Mouse (Mus musculus) heart, adult 11 months (tissue): ENCODE results near the gene Cntn6.

Experiments used
- DNase-seq: peaks from one replicate; pipeline ENCODE4 v3.0.0; 2022

The Cntn6 gene

GRCm38 (mm10) chr6:104783891-104784290 lies 291.3 kb downstream of the Cntn6 start:
- no peak for DNase-seq

- no peak for DNase-seq
Measured at GRCm38 (mm10) chr6:104787502-104787901, 294.9 kb downstream of the Cntn6 start.

DNA sequence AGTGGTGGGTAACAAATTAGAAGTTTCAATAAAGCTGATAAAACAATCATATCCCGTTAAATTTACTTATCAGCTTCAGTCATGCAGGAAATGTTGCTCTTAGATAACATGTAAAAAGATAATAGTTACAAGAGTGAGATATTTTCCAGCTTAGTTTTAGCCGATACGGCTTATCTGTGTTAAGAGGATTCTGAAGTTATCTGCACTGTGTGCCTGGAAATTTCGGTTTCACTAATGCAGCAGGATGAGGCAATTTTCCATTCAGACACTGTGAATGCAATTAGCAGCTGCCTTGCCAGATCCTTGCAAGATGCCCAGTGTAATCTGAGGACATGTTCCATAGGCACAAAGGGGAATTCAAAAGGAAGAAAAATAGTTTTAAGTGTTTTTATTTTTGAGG lies 315.9 kb downstream of the Cntn6 start:
- no peak for DNase-seq

DNA sequence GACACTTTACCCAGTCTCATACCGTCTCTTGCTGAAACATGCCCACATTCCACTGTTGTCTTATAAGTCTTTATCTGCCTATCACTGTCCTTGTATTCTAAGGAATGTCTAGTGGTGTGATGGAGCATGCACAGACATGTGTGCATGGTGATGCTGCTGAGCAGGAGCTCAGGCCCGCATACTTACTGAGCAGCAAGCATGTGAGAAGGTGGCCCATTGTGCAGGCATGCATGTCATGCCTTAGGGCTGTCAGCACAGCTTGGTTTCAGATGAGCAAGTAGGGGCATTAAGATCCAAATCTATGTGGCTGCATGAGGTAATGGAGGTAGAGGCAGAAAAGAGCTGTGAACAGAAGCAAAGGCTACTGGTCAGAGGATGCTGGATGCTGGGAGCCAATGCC lies 323.0 kb downstream of the Cntn6 start:
- no peak for DNase-seq

DNA sequence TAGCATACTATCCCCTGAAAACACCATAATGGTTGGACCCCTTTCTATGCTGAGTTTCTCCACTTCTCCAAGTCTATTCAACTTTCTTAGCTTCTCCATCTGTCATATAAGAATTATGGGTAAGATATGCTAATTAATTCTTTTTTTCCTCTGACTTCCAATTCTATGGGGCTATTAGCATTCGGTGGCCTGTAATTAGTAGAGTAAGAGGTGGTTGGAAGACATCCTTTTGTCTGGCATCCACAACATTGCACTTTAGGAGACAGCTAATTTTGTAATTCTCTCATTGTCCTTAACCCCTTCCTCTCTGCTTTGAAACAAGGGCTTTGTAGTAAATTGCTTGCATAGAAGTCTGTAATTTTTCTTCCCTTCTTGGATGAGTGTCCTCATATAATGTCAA lies 387.1 kb downstream of the Cntn6 start:
- no peak for DNase-seq

DNA sequence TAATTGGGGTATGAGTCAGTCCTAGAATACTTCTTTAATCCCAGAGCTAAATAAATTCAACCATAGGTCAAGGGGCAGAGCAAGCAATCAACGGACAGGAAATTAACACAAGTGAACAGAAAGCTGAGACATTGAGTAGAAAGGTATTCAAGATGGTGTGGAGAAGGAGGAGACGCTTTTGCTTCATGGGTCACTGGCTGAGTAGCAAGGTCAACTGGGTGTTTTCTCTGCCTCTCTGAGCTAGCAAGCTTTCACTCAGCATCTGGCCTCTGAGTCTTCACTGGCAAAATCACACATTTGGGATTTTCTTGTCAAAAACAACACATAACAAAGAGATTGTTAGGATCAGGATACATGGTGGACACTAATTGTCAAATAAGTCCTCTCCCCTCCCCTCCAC lies 391.4 kb downstream of the Cntn6 start:
- DNase-seq, result no peak

- no peak for DNase-seq
Measured at GRCm38 (mm10) chr6:104885829-104886228, 393.2 kb downstream of the Cntn6 start.

DNA sequence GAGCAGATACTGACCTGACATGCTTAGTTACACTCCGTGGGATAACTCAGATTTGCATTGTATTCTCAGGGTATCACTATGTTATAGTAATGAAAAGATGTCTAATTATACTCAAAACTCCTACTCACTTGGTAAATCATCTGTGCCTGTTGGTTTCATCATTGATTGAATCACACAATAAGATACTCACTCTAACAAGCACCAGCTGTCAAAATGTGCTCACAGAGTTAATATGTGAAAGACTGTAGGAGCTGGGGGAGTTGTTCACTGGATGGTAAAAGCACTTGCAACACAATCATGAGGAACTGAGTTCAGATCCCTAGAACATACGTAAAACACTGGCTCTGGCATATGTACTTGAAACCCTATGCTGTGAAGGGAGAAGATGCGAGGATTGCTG lies 398.5 kb downstream of the Cntn6 start:
- no peak for DNase-seq
